Mouse (Mus musculus): ENCODE results near the gene Frmd4b. TPM values are rescaled to one million over a fixed set of nuclear protein-coding genes. Genes with fewer than 3 reads are reported as not detected.

Gene Frmd4b
- 34.7 and 35.5 TPM in 2 replicates for polyA plus RNA-seq (2015; fragmentation: Nextera tagmentation; extraction: Ambion mirVana)

DNA sequence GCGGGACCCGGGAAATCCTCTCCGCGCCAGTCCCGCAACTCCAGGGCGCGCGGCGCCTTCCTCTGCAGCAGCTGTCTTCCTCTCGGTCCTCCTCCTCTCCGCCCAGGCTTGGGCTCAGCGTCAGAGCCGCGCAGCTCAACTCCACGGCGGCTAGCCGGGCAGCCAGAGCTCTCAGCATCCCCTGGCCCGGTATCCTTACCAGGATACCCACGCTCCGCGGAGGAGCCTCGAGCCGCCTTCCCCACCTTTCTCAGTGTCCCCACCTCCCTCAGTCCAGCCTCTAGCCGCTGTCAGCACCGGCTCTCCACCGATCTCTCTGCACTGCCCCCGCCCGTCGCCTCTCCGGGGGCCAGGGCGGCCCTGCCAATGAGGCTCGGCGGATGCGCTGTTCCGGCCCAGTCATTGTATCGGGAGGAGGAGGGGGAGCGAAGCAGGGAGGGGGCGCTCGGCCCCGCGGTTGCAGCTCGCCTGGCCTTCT lies at the start of gene Frmd4b:
Frmd4b (minus strand) TSS at position 276 of the 478 bp plus-strand sequence.
- Histone ChIP-seq H3K27ac (peak within 1 kb of the TSS; percentile 96), H3K36me3 (ENCODE audit: poor library complexity, severe bottlenecking) (no peaks in the 10 kb centered on the region), H3K4me3 (peak within 1 kb of the TSS; percentile 77), H3K9ac (peak within 1 kb of the TSS; percentile 87), H3K4me1 (peaks cover 44% of the 10 kb centered on the region), H3K27me3 (no peaks in the 10 kb centered on the region), H3K4me2 (peak within 1 kb of the TSS; percentile 83), H3K9me3 (replicated peaks) (no peaks in the 10 kb centered on the region)
- under 1% methylated on average over 42 of the region's 42 CpGs for WGBS
- ATAC-seq, result peak; percentile 93

GRCm38 (mm10) chr6:97666417-97666816 lies 49.1 kb upstream of the Frmd4b start:
- H3K27ac ChIP-seq, result peak overlapping the region; percentile 57; the same call in 1 of the 2 replicates
- no peak overlapping the region for H3K4me3 ChIP-seq
- ATAC-seq, result no peak; the same call in 1 of the 2 replicates
- 7% methylated on average over 2 of the region's 2 CpGs for WGBS
- H3K4me1 ChIP-seq, result peaks cover 19% of the 10 kb centered on the region
- H3K27me3 ChIP-seq, result no peaks in the 10 kb centered on the region
- H3K36me3 ChIP-seq (ENCODE audit: poor library complexity, severe bottlenecking), result no peaks in the 10 kb centered on the region
- peaks cover 6% of the 10 kb centered on the region; the same call in 1 of the 2 replicates for H3K9me3 ChIP-seq (replicated peaks)
- peak overlapping the region; percentile 8; the same call in 1 of the 2 replicates for H3K4me2 ChIP-seq
- H3K9ac ChIP-seq, result no peak overlapping the region

DNA sequence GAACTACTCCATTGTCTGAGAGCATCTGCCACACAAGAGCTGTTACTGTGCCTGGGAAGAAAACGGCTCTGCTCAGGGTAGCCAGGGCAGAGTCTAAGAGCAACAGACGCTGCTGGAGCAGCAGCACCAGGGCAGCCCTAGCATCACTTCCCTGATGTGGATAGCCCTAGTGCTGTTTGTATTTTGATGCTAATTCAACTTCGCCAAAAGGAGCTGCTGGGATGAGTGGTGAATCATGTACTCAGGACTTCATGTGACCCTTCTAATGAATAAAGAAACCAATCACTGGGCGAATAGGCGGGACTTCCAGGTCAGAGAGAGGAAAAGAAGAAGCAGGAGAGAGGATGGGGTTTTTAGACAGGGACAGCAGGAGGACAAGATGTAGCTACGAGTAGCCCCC lies 41.6 kb upstream of the Frmd4b start:
- WGBS, result 74% methylated on average over 6 of the region's 6 CpGs
- Histone ChIP-seq H3K27me3 (no peaks in the 10 kb centered on the region), H3K9ac (no peak overlapping the region), H3K36me3 (ENCODE audit: poor library complexity, severe bottlenecking) (no peaks in the 10 kb centered on the region), H3K9me3 (replicated peaks) (no peaks in the 10 kb centered on the region), H3K4me1 (no peaks in the 10 kb centered on the region), H3K27ac (no peak overlapping the region), H3K4me3 (no peak overlapping the region), H3K4me2 (no peak overlapping the region)
- ATAC-seq, result no peak

DNA sequence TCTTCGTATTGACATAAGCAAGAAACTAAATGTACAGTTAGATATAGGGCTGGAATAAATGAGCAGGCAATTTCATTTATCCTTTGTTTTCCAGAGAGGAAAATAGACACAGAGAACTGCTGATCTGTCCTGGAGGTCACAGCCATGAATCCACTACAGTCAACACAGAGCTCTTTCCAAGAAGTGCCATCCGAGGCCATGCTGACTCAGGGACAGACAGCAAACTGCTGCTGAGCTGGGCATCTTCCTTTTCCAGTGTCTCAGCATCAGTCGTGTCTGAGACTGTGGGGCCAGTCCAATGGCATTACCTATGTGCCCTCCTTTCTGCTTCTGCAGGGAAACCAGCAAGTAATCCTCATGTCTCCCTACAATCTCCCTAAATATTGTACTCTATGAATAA lies 38.6 kb upstream of the Frmd4b start:
- WGBS, result 85% methylated on average over 3 of the region's 3 CpGs
- no peak overlapping the region for H3K4me2 ChIP-seq

GRCm38 (mm10) chr6:97647501-97647900 lies 30.2 kb upstream of the Frmd4b start:
- H3K27ac ChIP-seq, result no peak overlapping the region
- 92% methylated on average over 14 of the region's 14 CpGs for WGBS
- no peak overlapping the region for H3K4me3 ChIP-seq
- no peak overlapping the region for H3K9ac ChIP-seq
- H3K9me3 ChIP-seq (replicated peaks), result no peaks in the 10 kb centered on the region
- no peaks in the 10 kb centered on the region for H3K4me1 ChIP-seq
- H3K4me2 ChIP-seq, result no peak overlapping the region
- no peaks in the 10 kb centered on the region for H3K36me3 ChIP-seq (ENCODE audit: poor library complexity, severe bottlenecking)
- H3K27me3 ChIP-seq, result no peaks in the 10 kb centered on the region
- ATAC-seq, result no peak

More for the DNA sequence above, 38.6 kb upstream of the Frmd4b start:
- Histone ChIP-seq H3K4me1 (no peaks in the 10 kb centered on the region), H3K9ac (no peak overlapping the region), H3K27ac (no peak overlapping the region), H3K36me3 (ENCODE audit: poor library complexity, severe bottlenecking) (no peaks in the 10 kb centered on the region), H3K9me3 (replicated peaks) (no peaks in the 10 kb centered on the region), H3K4me3 (no peak overlapping the region), H3K27me3 (no peaks in the 10 kb centered on the region)
- ATAC-seq, result no peak

GRCm38 (mm10) chr6:97623330-97623729 lies 6.0 kb upstream of the Frmd4b start:
- 67% methylated on average over 9 of the region's 9 CpGs for WGBS
- Histone ChIP-seq H3K27ac (no peak overlapping the region), H3K9me3 (replicated peaks) (no peaks in the 10 kb centered on the region), H3K9ac (no peak overlapping the region), H3K27me3 (no peaks in the 10 kb centered on the region), H3K4me2 (no peak overlapping the region), H3K4me1 (no peaks in the 10 kb centered on the region), H3K4me3 (no peak overlapping the region), H3K36me3 (ENCODE audit: poor library complexity, severe bottlenecking) (no peaks in the 10 kb centered on the region)
- no peak for ATAC-seq

- Histone ChIP-seq H3K9ac (no peak overlapping the region), H3K4me1 (peaks cover 4% of the 10 kb centered on the region; the same call in 1 of the 2 replicates), H3K27ac (no peak overlapping the region), H3K4me2 (no peak overlapping the region), H3K4me3 (no peak overlapping the region), H3K36me3 (ENCODE audit: poor library complexity, severe bottlenecking) (no peaks in the 10 kb centered on the region), H3K9me3 (replicated peaks) (no peaks in the 10 kb centered on the region), H3K27me3 (no peaks in the 10 kb centered on the region)
- 52% methylated on average over 5 of the region's 5 CpGs for whole genome bisulfite sequencing
- no peak for ATAC-seq
Observed at GRCm38 (mm10) chr6:97622236-97622635, 4.9 kb upstream of the Frmd4b start.

DNA sequence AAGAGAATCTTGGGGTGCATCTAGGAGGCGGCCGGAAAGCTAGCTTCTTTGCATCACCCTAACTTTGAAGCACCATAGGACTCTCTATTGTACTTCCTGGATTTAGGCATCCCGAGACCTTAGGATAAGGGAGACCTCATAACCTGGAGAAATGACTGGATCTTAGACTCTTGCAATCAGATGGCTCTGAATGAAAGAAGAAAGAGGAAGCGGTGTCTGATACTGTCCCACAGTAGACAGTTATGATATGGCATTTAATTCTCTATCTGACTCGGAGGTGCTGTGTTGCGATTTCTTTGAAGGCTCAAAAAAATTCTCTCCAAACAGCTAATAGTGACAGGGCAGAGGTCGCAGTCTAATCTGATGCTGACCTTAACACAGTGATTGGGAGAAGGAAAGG lies 433 bp upstream of the Frmd4b start:
- Histone ChIP-seq H3K9me3 (replicated peaks) (no peaks in the 10 kb centered on the region), H3K4me2 (peak overlapping the region; percentile 83), H3K4me3 (peak overlapping the region; percentile 77), H3K27ac (peak overlapping the region; percentile 96), H3K9ac (peak overlapping the region; percentile 87), H3K27me3 (no peaks in the 10 kb centered on the region), H3K36me3 (ENCODE audit: poor library complexity, severe bottlenecking) (no peaks in the 10 kb centered on the region), H3K4me1 (peaks cover 40% of the 10 kb centered on the region)
- ATAC-seq, result no peak
- WGBS, result 27% methylated on average over 7 of the region's 7 CpGs

GRCm38 (mm10) chr6:97616658-97617265 lies 579 bp downstream of the Frmd4b start:
- H3K4me1 ChIP-seq, result peaks cover 47% of the 10 kb centered on the region
- no peaks in the 10 kb centered on the region for H3K9me3 ChIP-seq (replicated peaks)
- ATAC-seq, result peak; percentile 84
- H3K4me2 ChIP-seq, result peak overlapping the region; percentile 83
- H3K36me3 ChIP-seq (ENCODE audit: poor library complexity, severe bottlenecking), result no peaks in the 10 kb centered on the region
- peak overlapping the region; percentile 96 for H3K27ac ChIP-seq
- H3K9ac ChIP-seq, result peak overlapping the region; percentile 87
- peak overlapping the region; percentile 77 for H3K4me3 ChIP-seq
- under 1% methylated on average over 40 of the region's 40 CpGs for WGBS
- H3K27me3 ChIP-seq, result no peaks in the 10 kb centered on the region

- Histone ChIP-seq H3K9ac (peak overlapping the region; percentile 87), H3K4me3 (peak overlapping the region; percentile 77), H3K27ac (peak overlapping the region; percentile 96), H3K36me3 (ENCODE audit: poor library complexity, severe bottlenecking) (no peaks in the 10 kb centered on the region), H3K9me3 (replicated peaks) (no peaks in the 10 kb centered on the region), H3K4me2 (peak overlapping the region; percentile 83), H3K4me1 (peaks cover 47% of the 10 kb centered on the region), H3K27me3 (no peaks in the 10 kb centered on the region)
- WGBS, result 5% methylated on average over 16 of the region's 16 CpGs
- ATAC-seq, result no peak
Observed at GRCm38 (mm10) chr6:97615901-97616461, 1.4 kb downstream of the Frmd4b start.

GRCm38 (mm10) chr6:97614179-97614578 lies 3.2 kb downstream of the Frmd4b start:
- Histone ChIP-seq H3K4me3 (no peak overlapping the region), H3K36me3 (ENCODE audit: poor library complexity, severe bottlenecking) (no peaks in the 10 kb centered on the region), H3K4me1 (peaks cover 62% of the 10 kb centered on the region), H3K27ac (no peak overlapping the region), H3K27me3 (no peaks in the 10 kb centered on the region), H3K4me2 (peak overlapping the region; percentile 83; the same call in 1 of the 2 replicates), H3K9ac (no peak overlapping the region), H3K9me3 (replicated peaks) (no peaks in the 10 kb centered on the region)
- ATAC-seq, result no peak

DNA sequence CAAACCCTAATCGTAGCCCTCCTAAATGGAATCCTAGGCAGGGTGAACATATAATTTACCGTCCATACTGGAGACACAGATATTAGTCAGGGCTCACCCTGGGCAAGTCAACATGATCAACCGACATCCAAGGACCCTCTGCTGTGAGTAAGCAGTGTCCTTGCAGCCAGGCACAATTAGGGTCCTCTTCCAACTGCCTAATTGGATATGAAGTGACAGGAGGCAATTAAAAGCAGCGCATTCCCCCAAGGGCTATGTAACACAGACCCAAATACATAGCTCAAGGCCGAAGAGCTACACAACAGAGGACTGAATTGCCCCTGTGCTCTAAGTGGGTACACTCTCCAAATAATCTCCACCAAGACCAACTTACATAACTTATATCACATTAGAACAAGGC lies 4.5 kb downstream of the Frmd4b start:
- ATAC-seq, result no peak
- 62% methylated on average over 5 of the region's 5 CpGs for WGBS
- Histone ChIP-seq H3K27ac (no peak overlapping the region), H3K9me3 (replicated peaks) (no peaks in the 10 kb centered on the region), H3K27me3 (no peaks in the 10 kb centered on the region), H3K4me3 (no peak overlapping the region), H3K36me3 (ENCODE audit: poor library complexity, severe bottlenecking) (no peaks in the 10 kb centered on the region), H3K4me2 (peak overlapping the region; percentile 6; the same call in 1 of the 2 replicates), H3K4me1 (peaks cover 64% of the 10 kb centered on the region), H3K9ac (no peak overlapping the region)

All from forebrain, embryonic 13.5 days (tissue).